Mouse (Mus musculus): ENCODE results near the gene Arih2. TPM values are rescaled to one million over a fixed set of nuclear protein-coding genes. Genes with fewer than 3 reads are reported as not detected.

Gene Arih2
- total and polyA plus RNA-seq, 2 experiments: 26.8 to 34.0 TPM

- DNase-seq (ENCODE audit: extremely low read depth, low read depth, low spot score): peak; percentile 44
- H3K27ac ChIP-seq (replicated peaks; ENCODE audit: insufficient read depth, low read depth, low read length): peak overlapping the region; percentile 97
- H3K4me3 ChIP-seq (ENCODE audit: insufficient read depth, low read depth, low read length): no peak overlapping the region
- H3K79me2 ChIP-seq (ENCODE audit: control insufficient read depth, insufficient read depth, low read length): peaks cover 13% of the 10 kb centered on the region; the same call in 1 of the 2 replicates
- WGBS: 63% methylated on average over 8 of the region's 8 CpGs
- TF ChIP-seq POLR2A (IDR thresholded peaks at IDR 0.05; ENCODE audit: extremely low read depth, insufficient read depth, low read length) (no peak), CTCF (IDR thresholded peaks at IDR 0.05; ENCODE audit: low read depth, low read length) (no peak)
- peaks cover 50% of the 10 kb centered on the region for H3K4me1 ChIP-seq (ENCODE audit: control insufficient read depth, insufficient read depth, low read length)
- no peaks in the 10 kb centered on the region for H3K36me3 ChIP-seq (ENCODE audit: control insufficient read depth, insufficient read depth, low read length)
- peak overlapping the region; percentile 80 for H3K9ac ChIP-seq (ENCODE audit: low read depth, low read length)
- H3K27me3 ChIP-seq (ENCODE audit: control insufficient read depth, insufficient read depth, low read length): no peaks in the 10 kb centered on the region
These were observed 42.2 kb upstream of the Arih2 start for GRCm38 (mm10) chr9:108691371-108691770.

DNA sequence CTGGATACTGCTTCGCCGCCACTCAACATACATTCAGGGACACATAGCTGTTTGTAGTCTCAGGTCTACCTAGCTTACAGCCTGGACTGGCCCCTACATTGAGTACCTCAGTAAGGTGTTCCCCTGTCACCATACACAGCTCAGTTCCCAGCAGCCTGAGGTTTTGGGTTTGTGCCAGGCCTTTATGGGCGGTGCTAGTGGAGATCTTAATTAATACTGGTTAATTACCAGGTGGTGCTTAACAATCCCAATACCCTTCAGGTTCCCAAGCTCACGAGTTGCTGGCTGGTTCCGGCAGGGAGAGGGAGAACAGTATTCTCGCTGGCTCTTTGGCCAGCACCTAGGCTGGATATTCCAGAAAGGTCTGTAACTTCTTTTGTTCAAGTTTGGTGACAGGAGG, 41.7 kb upstream of the Arih2 start:
- 90% methylated on average over 6 of the region's 6 CpGs for WGBS
- H3K4me1 ChIP-seq (ENCODE audit: control insufficient read depth, insufficient read depth, low read length): peaks cover 50% of the 10 kb centered on the region
- TF ChIP-seq CTCF (IDR thresholded peaks at IDR 0.05; ENCODE audit: low read depth, low read length) (no peak), POLR2A (IDR thresholded peaks at IDR 0.05; ENCODE audit: extremely low read depth, insufficient read depth, low read length) (no peak)
- no peaks in the 10 kb centered on the region for H3K36me3 ChIP-seq (ENCODE audit: control insufficient read depth, insufficient read depth, low read length)
- H3K79me2 ChIP-seq (ENCODE audit: control insufficient read depth, insufficient read depth, low read length): peaks cover 13% of the 10 kb centered on the region; the same call in 1 of the 2 replicates
- no peak overlapping the region for H3K4me3 ChIP-seq (ENCODE audit: insufficient read depth, low read depth, low read length)
- no peaks in the 10 kb centered on the region for H3K27me3 ChIP-seq (ENCODE audit: control insufficient read depth, insufficient read depth, low read length)
- peak overlapping the region; percentile 97 for H3K27ac ChIP-seq (replicated peaks; ENCODE audit: insufficient read depth, low read depth, low read length)
- no peak for DNase-seq (ENCODE audit: extremely low read depth, low read depth, low spot score)
- no peak overlapping the region for H3K9ac ChIP-seq (ENCODE audit: low read depth, low read length)

DNA sequence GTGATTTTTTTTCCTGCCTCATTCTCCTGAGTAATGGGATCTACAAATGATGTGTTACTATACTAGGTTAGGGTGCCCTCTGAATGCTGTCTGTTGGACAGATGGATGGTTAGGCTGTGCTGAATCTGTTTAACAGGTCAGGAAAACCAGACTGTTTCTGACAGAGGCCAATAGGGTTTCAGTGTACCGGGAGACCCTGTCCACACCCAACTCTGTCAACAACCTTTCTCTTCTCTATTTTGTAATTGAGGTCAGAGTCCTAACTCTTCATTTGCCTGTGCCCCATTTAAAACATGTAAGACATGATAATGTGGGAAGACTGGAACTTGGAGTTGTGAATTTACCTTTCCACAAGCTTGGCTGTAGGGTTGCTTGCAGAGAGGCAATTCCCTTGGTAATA, 40.8 kb upstream of the Arih2 start:
- H3K9ac ChIP-seq (ENCODE audit: low read depth, low read length): no peak overlapping the region
- WGBS: 10% methylated on average over 1 of the region's 1 CpGs
- no peak for TF ChIP-seq POLR2A (IDR thresholded peaks at IDR 0.05; ENCODE audit: extremely low read depth, insufficient read depth, low read length)
- no peak for TF ChIP-seq CTCF (IDR thresholded peaks at IDR 0.05; ENCODE audit: low read depth, low read length)
- H3K27me3 ChIP-seq (ENCODE audit: control insufficient read depth, insufficient read depth, low read length): no peaks in the 10 kb centered on the region
- peaks cover 3% of the 10 kb centered on the region; the same call in 1 of the 2 replicates for H3K36me3 ChIP-seq (ENCODE audit: control insufficient read depth, insufficient read depth, low read length)
- H3K79me2 ChIP-seq (ENCODE audit: control insufficient read depth, insufficient read depth, low read length): peaks cover 11% of the 10 kb centered on the region; the same call in 1 of the 2 replicates
- peak overlapping the region; percentile 97 for H3K27ac ChIP-seq (replicated peaks; ENCODE audit: insufficient read depth, low read depth, low read length)
- peak; percentile 95 for DNase-seq (ENCODE audit: extremely low read depth, low read depth, low spot score)
- H3K4me3 ChIP-seq (ENCODE audit: insufficient read depth, low read depth, low read length): no peak overlapping the region
- peaks cover 50% of the 10 kb centered on the region for H3K4me1 ChIP-seq (ENCODE audit: control insufficient read depth, insufficient read depth, low read length)

DNA sequence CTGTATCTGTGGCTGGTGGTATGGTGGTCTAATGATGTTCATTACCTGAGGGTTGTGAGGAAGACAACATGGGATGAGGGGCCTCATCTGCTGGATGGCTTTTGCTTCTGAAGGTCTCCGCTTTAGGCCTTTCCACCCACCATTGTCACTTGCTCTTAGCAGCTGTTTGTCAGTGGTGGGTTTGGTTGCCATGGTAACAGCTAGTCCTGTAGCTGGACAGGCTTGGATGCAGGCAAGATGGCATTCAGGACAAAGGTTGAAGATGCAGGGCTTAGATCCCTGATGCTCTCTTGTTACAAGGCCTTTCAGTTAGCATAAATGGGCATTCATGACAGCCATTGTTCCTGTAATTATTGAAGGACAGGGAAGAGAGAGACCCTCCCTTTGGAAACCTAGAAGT, 39.9 kb upstream of the Arih2 start, which contains the start of gene Prkar2a:
Gene Prkar2a (plus strand): TSS at position 209 of the 400 bp plus-strand sequence.
- TF ChIP-seq CTCF (IDR thresholded peaks at IDR 0.05; ENCODE audit: low read depth, low read length): no peak
- TF ChIP-seq POLR2A (IDR thresholded peaks at IDR 0.05; ENCODE audit: extremely low read depth, insufficient read depth, low read length): no peak
- peaks cover 8% of the 10 kb centered on the region; the same call in 1 of the 2 replicates for H3K79me2 ChIP-seq (ENCODE audit: control insufficient read depth, insufficient read depth, low read length)
- H3K27me3 ChIP-seq (ENCODE audit: control insufficient read depth, insufficient read depth, low read length): no peaks in the 10 kb centered on the region
- no peak within 1 kb of the TSS for H3K9ac ChIP-seq (ENCODE audit: low read depth, low read length)
- no peak within 1 kb of the TSS for H3K4me3 ChIP-seq (ENCODE audit: insufficient read depth, low read depth, low read length)
- H3K4me1 ChIP-seq (ENCODE audit: control insufficient read depth, insufficient read depth, low read length): peaks cover 45% of the 10 kb centered on the region
- peaks cover 11% of the 10 kb centered on the region; the same call in 1 of the 2 replicates for H3K36me3 ChIP-seq (ENCODE audit: control insufficient read depth, insufficient read depth, low read length)
- WGBS: 100% methylated on average over 1 of the region's 1 CpGs
- no peak for DNase-seq (ENCODE audit: extremely low read depth, low read depth, low spot score)
- H3K27ac ChIP-seq (replicated peaks; ENCODE audit: insufficient read depth, low read depth, low read length): peak within 1 kb of the TSS; percentile 97

GRCm38 (mm10) chr9:108688451-108688850, 39.3 kb upstream of the Arih2 start:
- Histone ChIP-seq H3K4me1 (ENCODE audit: control insufficient read depth, insufficient read depth, low read length) (peaks cover 40% of the 10 kb centered on the region), H3K79me2 (ENCODE audit: control insufficient read depth, insufficient read depth, low read length) (peaks cover 5% of the 10 kb centered on the region; the same call in 1 of the 2 replicates), H3K27me3 (ENCODE audit: control insufficient read depth, insufficient read depth, low read length) (no peaks in the 10 kb centered on the region), H3K4me3 (ENCODE audit: insufficient read depth, low read depth, low read length) (no peak overlapping the region), H3K27ac (replicated peaks; ENCODE audit: insufficient read depth, low read depth, low read length) (peak overlapping the region; percentile 70), H3K9ac (ENCODE audit: low read depth, low read length) (no peak overlapping the region), H3K36me3 (ENCODE audit: control insufficient read depth, insufficient read depth, low read length) (peaks cover 15% of the 10 kb centered on the region; the same call in 1 of the 2 replicates)
- DNase-seq (ENCODE audit: extremely low read depth, low read depth, low spot score): peak; percentile 35
- TF ChIP-seq POLR2A (IDR thresholded peaks at IDR 0.05; ENCODE audit: extremely low read depth, insufficient read depth, low read length) (no peak), CTCF (IDR thresholded peaks at IDR 0.05; ENCODE audit: low read depth, low read length) (no peak)
- 66% methylated on average over 9 of the region's 9 CpGs for WGBS

GRCm38 (mm10) chr9:108687686-108688085, 38.5 kb upstream of the Arih2 start:
- Histone ChIP-seq H3K27ac (replicated peaks; ENCODE audit: insufficient read depth, low read depth, low read length) (peak overlapping the region; percentile 70), H3K36me3 (ENCODE audit: control insufficient read depth, insufficient read depth, low read length) (peaks cover 20% of the 10 kb centered on the region; the same call in 1 of the 2 replicates)

More at GRCm38 (mm10) chr9:108687686-108688085, 38.5 kb upstream of the Arih2 start:
- Histone ChIP-seq H3K79me2 (ENCODE audit: control insufficient read depth, insufficient read depth, low read length) (no peaks in the 10 kb centered on the region), H3K27me3 (ENCODE audit: control insufficient read depth, insufficient read depth, low read length) (no peaks in the 10 kb centered on the region), H3K4me3 (ENCODE audit: insufficient read depth, low read depth, low read length) (no peak overlapping the region), H3K4me1 (ENCODE audit: control insufficient read depth, insufficient read depth, low read length) (peaks cover 38% of the 10 kb centered on the region), H3K9ac (ENCODE audit: low read depth, low read length) (no peak overlapping the region)
- no peak for TF ChIP-seq POLR2A (IDR thresholded peaks at IDR 0.05; ENCODE audit: extremely low read depth, insufficient read depth, low read length)
- TF ChIP-seq CTCF (IDR thresholded peaks at IDR 0.05; ENCODE audit: low read depth, low read length): no peak
- 20% methylated on average over 2 of the region's 2 CpGs for WGBS
- no peak for DNase-seq (ENCODE audit: extremely low read depth, low read depth, low spot score)
